Mouse (Mus musculus) intestine, embryonic 14.5 days (tissue): Measurements from ENCODE around the gene Leap2. TPM values are rescaled to one million over a fixed set of nuclear protein-coding genes. Genes with fewer than 3 reads are reported as not detected.

Source experiments
- ATAC-seq: fragments of 200-750 bp; cut with Nextera tagmentation; replicated peaks from 2 replicates; pipeline ENCODE4 v1.8.0; 2017; ENCODE audit warnings: low read depth, moderate number of reproducible peaks, moderate TSS enrichment, moderate library complexity; ENCODE audit not compliant: low FRiP score, low TSS enrichment
- DNase-seq: peaks from one replicate; pipeline ENCODE4 v3.0.0-alpha.2; 2018; ENCODE audit warnings: low spot score
- H3K27ac ChIP-seq: fragments of 300-500 bp; sonication (generic); 2 replicates; pipeline ENCODE4 v1.5.1; 2014; ENCODE audit warnings: low read depth, mild to moderate bottlenecking, control low read depth
- H3K27me3 ChIP-seq: fragments of 300-500 bp; sonication (generic); replicated peaks from 2 replicates; pipeline ENCODE4 v1.6.1; 2014; ENCODE audit warnings: low read length, control low read depth; ENCODE audit not compliant: control insufficient read depth, insufficient read depth
- H3K36me3 ChIP-seq: fragments of 300-500 bp; sonication (generic); 2 replicates; pipeline ENCODE4 v1.6.1; 2014; ENCODE audit warnings: low read length, control low read depth; ENCODE audit not compliant: control insufficient read depth, insufficient read depth
- H3K4me1 ChIP-seq: fragments of 300-500 bp; sonication (generic); replicated peaks from 2 replicates; pipeline ENCODE4 v1.6.1; 2014; ENCODE audit warnings: low read length, control low read depth, mixed read lengths; ENCODE audit not compliant: control insufficient read depth, insufficient read depth
- H3K4me2 ChIP-seq: fragments of 300-500 bp; sonication (generic); 2 replicates; pipeline ENCODE4 v1.6.1; 2014; ENCODE audit warnings: low read length
- H3K4me3 ChIP-seq: fragments of 300-500 bp; sonication (generic); 2 replicates; pipeline ENCODE4 v1.5.1; 2014; ENCODE audit warnings: low read depth, low read length, control low read depth, mixed read lengths
- H3K9ac ChIP-seq: fragments of 300-500 bp; sonication (generic); 2 replicates; pipeline ENCODE4 v1.6.1; 2014; ENCODE audit warnings: mild to moderate bottlenecking, low read length
- H3K9me3 ChIP-seq: fragments of 300-500 bp; sonication (generic); 2 replicates; pipeline ENCODE4 v1.6.1; 2016; ENCODE audit warnings: low read length, control low read depth; ENCODE audit not compliant: control insufficient read depth
- WGBS: fragments of 180-500 bp; shearing (Covaris S2); extraction: QIAGEN DNeasy Blood & Tissue Kit; methylation state at CpG from one replicate; pipeline ENCODE4 v1.1.7; 2014; 5-methylcytosine and 5-hydroxymethylcytosine counted together
- polyA plus RNA-seq: library from polyadenylated mRNA; unstranded; fragments of >200 nt; fragmentation: Nextera tagmentation; extraction: Ambion mirVana; gene quantifications from 2 replicates; pipeline ENCODE4 v1.2.1, GENCODE M21; 2014

Gene Leap2
- polyA plus RNA-seq, 1 experiment from 2014 or later = not detected

- Histone ChIP-seq H3K4me1 (peaks cover 9% of the 10 kb centered on the region), H3K9me3 (no peaks in the 10 kb centered on the region), H3K4me3 (no peak overlapping the region), H3K36me3 (peaks cover 33% of the 10 kb centered on the region), H3K27me3 (no peaks in the 10 kb centered on the region), H3K27ac (no peak overlapping the region), H3K4me2 (no peak overlapping the region), H3K9ac (no peak overlapping the region)
- no peak for DNase-seq
- no peak for ATAC-seq
- 32% methylated on average over 3 of the region's 3 CpGs for WGBS
Measured at GRCm38 (mm10) chr11:53425251-53425650, 2.3 kb upstream of the Leap2 start.

- H3K27ac ChIP-seq = no peak overlapping the region
- H3K4me1 ChIP-seq = peaks cover 6% of the 10 kb centered on the region
- H3K9ac ChIP-seq = no peak overlapping the region
- no peaks in the 10 kb centered on the region for H3K9me3 ChIP-seq
- H3K4me3 ChIP-seq = no peak overlapping the region
- H3K4me2 ChIP-seq = no peak overlapping the region
- ATAC-seq = no peak
- H3K27me3 ChIP-seq = no peaks in the 10 kb centered on the region
- DNase-seq = no peak
- H3K36me3 ChIP-seq = peaks cover 38% of the 10 kb centered on the region
- 57% methylated on average over 2 of the region's 2 CpGs for WGBS
Measured at GRCm38 (mm10) chr11:53424826-53425225, 1.9 kb upstream of the Leap2 start.

- Histone ChIP-seq H3K27ac (no peak overlapping the region), H3K9ac (no peak overlapping the region), H3K4me3 (no peak overlapping the region), H3K9me3 (no peaks in the 10 kb centered on the region), H3K27me3 (no peaks in the 10 kb centered on the region), H3K4me1 (no peaks in the 10 kb centered on the region), H3K4me2 (no peak overlapping the region), H3K36me3 (peaks cover 78% of the 10 kb centered on the region)
- no peak for DNase-seq
- ATAC-seq = no peak
Measured at GRCm38 (mm10) chr11:53418048-53418447, 4.9 kb downstream of the Leap2 start.

- H3K36me3 ChIP-seq = peaks cover 98% of the 10 kb centered on the region
- ATAC-seq = no peak
Measured at GRCm38 (mm10) chr11:53413871-53414270, 9.1 kb downstream of the Leap2 start.

GRCm38 (mm10) chr11:53411738-53412137 is 11.2 kb downstream of the Leap2 start:
- DNase-seq (no peak), ATAC-seq (no peak)
- Histone ChIP-seq H3K27me3 (no peaks in the 10 kb centered on the region), H3K9ac (no peak overlapping the region), H3K36me3 (peaks cover 99% of the 10 kb centered on the region), H3K4me3 (no peak overlapping the region), H3K4me2 (no peak overlapping the region), H3K4me1 (no peaks in the 10 kb centered on the region), H3K27ac (no peak overlapping the region), H3K9me3 (no peaks in the 10 kb centered on the region)

More at GRCm38 (mm10) chr11:53413871-53414270, 9.1 kb downstream of the Leap2 start:
- WGBS = 97% methylated on average over 4 of the region's 4 CpGs
- Histone ChIP-seq H3K27me3 (no peaks in the 10 kb centered on the region), H3K4me1 (no peaks in the 10 kb centered on the region), H3K4me3 (no peak overlapping the region), H3K27ac (no peak overlapping the region), H3K9me3 (no peaks in the 10 kb centered on the region), H3K4me2 (no peak overlapping the region), H3K9ac (no peak overlapping the region)
- DNase-seq = no peak

- no peaks in the 10 kb centered on the region for H3K9me3 ChIP-seq
- ATAC-seq (no peak), DNase-seq (no peak)
- H3K27ac ChIP-seq = no peak overlapping the region
- H3K27me3 ChIP-seq = no peaks in the 10 kb centered on the region
- H3K9ac ChIP-seq = no peak overlapping the region
- H3K4me2 ChIP-seq = no peak overlapping the region
- H3K4me3 ChIP-seq = no peak overlapping the region
- 82% methylated on average over 1 of the region's 1 CpGs for WGBS
- peaks cover 93% of the 10 kb centered on the region for H3K36me3 ChIP-seq
- H3K4me1 ChIP-seq = no peaks in the 10 kb centered on the region
Measured at GRCm38 (mm10) chr11:53403638-53404037, 19.3 kb downstream of the Leap2 start.

- Histone ChIP-seq H3K36me3 (peaks cover 67% of the 10 kb centered on the region), H3K9me3 (no peaks in the 10 kb centered on the region), H3K4me3 (no peak overlapping the region), H3K27ac (no peak overlapping the region), H3K27me3 (no peaks in the 10 kb centered on the region), H3K9ac (no peak overlapping the region), H3K4me1 (no peaks in the 10 kb centered on the region), H3K4me2 (no peak overlapping the region)
- ATAC-seq (no peak), DNase-seq (no peak)
- 83% methylated on average over 1 of the region's 1 CpGs for WGBS
Measured at GRCm38 (mm10) chr11:53393856-53394255, 29.1 kb downstream of the Leap2 start.

GRCm38 (mm10) chr11:53383758-53384428 is 39.1 kb downstream of the Leap2 start:
- peaks cover 38% of the 10 kb centered on the region for H3K36me3 ChIP-seq
- DNase-seq (no peak), ATAC-seq (no peak)
- no peak overlapping the region for H3K9ac ChIP-seq
- no peak overlapping the region for H3K4me3 ChIP-seq
- WGBS = 91% methylated on average over 2 of the region's 2 CpGs
- H3K27me3 ChIP-seq = no peaks in the 10 kb centered on the region
- H3K9me3 ChIP-seq = no peaks in the 10 kb centered on the region
- H3K4me2 ChIP-seq = no peak overlapping the region
- H3K27ac ChIP-seq = no peak overlapping the region
- H3K4me1 ChIP-seq = no peaks in the 10 kb centered on the region

- DNase-seq = no peak
- no peak overlapping the region for H3K27ac ChIP-seq
- no peak overlapping the region for H3K4me2 ChIP-seq
- 73% methylated on average over 1 of the region's 1 CpGs for WGBS
- H3K9me3 ChIP-seq = no peaks in the 10 kb centered on the region
- no peak overlapping the region for H3K9ac ChIP-seq
- no peak for ATAC-seq
- H3K4me1 ChIP-seq = no peaks in the 10 kb centered on the region
- no peaks in the 10 kb centered on the region for H3K27me3 ChIP-seq
- peaks cover 50% of the 10 kb centered on the region for H3K36me3 ChIP-seq
- no peak overlapping the region for H3K4me3 ChIP-seq
Measured at GRCm38 (mm10) chr11:53378918-53379317, 44.1 kb downstream of the Leap2 start.
